Mouse (Mus musculus): Measurements from ENCODE around the gene Noct.

GRCm38 (mm10) chr3:51268434-51268833 lies 44.2 kb downstream of the Noct start:
- TF ChIP-seq ZNF384 (IDR thresholded peaks at IDR 0.05; ENCODE audit: low read depth, low read length), result no peak
- TF ChIP-seq CHD2 (IDR thresholded peaks at IDR 0.05; ENCODE audit: low read depth, low read length), result no peak
- no peak for TF ChIP-seq ZC3H11A (IDR thresholded peaks at IDR 0.05; ENCODE audit: borderline replicate concordance, low read depth, low read length)
- no peak for TF ChIP-seq MAFK (IDR thresholded peaks at IDR 0.05; ENCODE audit: insufficient read depth, low read depth, low read length)
